Mouse (Mus musculus) E14TG2a.4 (cell line): ENCODE measurements around the gene Zgpat.

Experiments
- H3K27me3 ChIP-seq: 2 replicates; pipeline ENCODE4 v1.6.1; 2014; ENCODE audit warnings: low read length, control low read depth; ENCODE audit not compliant: insufficient read depth
- H3K36me3 ChIP-seq: 2 replicates; pipeline ENCODE4 v1.6.1; 2014; ENCODE audit warnings: low read length, control low read depth; ENCODE audit not compliant: insufficient read depth
- H3K4me1 ChIP-seq: replicated peaks from 2 replicates; pipeline ENCODE4 v1.6.1; 2014; ENCODE audit warnings: low read depth, low read length, control low read depth
- H3K4me3 ChIP-seq: replicated peaks from 2 replicates; pipeline ENCODE4 v1.5.1; 2014; ENCODE audit warnings: mild to moderate bottlenecking, low read length
- H3K9me3 ChIP-seq: 2 replicates; pipeline ENCODE4 v1.6.1; 2014; ENCODE audit warnings: low read length, control low read depth
- CTCF ChIP-seq: conservative IDR thresholded peaks from 2 replicates; pipeline ENCODE4 v1.5.1; 2014; ENCODE audit warnings: low read length
- NANOG ChIP-seq: IDR thresholded peaks from 2 replicates; pipeline ENCODE4 v1.6.1; 2014; ENCODE audit warnings: borderline replicate concordance, low read length, mixed read lengths
- POU5F1 ChIP-seq: IDR thresholded peaks from 2 replicates; pipeline ENCODE4 v1.6.1; 2014; ENCODE audit warnings: low read length, borderline replicate concordance

Zgpat gene

GRCm38 (mm10) chr2:181364860-181365596 lies at the start of gene Zgpat, which contains the start of gene Arfrp1:
Gene Zgpat, plus strand, starts transcription at chr2:181364928.
Gene Arfrp1, minus strand, starts transcription at chr2:181365404.
- Histone ChIP-seq H3K27me3 (no peaks in the 10 kb centered on the region), H3K4me3 (peak within 1 kb of the TSS; percentile 89), H3K4me1 (peaks cover 53% of the 10 kb centered on the region), H3K36me3 (peaks cover 63% of the 10 kb centered on the region), H3K9me3 (no peaks in the 10 kb centered on the region)
- TF ChIP-seq CTCF: no peak
- TF ChIP-seq POU5F1: no peak
- TF ChIP-seq NANOG: no peak

GRCm38 (mm10) chr2:181319248-181320102 lies 45.3 kb upstream of the Zgpat start, which contains the start of gene Rtel1:
Gene Rtel1, plus strand, starts transcription at chr2:181319739.
- H3K36me3 ChIP-seq: peaks cover 40% of the 10 kb centered on the region

DNA sequence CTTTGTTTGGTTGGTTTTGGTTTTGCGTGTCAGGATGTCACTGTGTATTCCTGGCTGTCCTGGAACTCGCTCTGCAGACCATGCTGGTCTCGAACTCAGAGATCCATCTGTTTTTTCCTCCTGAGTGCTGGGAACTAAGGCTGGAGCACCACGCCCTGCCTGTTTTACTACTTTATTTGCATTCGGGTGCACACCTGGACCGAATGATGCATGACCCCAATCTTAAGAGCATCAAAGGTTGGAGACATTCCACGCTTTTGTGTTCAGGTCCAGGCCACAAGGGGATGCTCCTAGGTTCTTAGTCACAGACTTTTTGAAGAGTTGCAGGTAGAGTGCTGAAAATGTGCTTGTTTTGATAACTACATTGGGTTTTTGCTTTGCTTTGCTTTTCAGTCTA lies 44.6 kb upstream of the Zgpat start:
- Histone ChIP-seq H3K9me3 (no peaks in the 10 kb centered on the region), H3K27me3 (peaks cover 5% of the 10 kb centered on the region), H3K4me3 (peak overlapping the region; percentile 88), H3K36me3 (peaks cover 46% of the 10 kb centered on the region), H3K4me1 (peaks cover 61% of the 10 kb centered on the region)
- TF ChIP-seq CTCF (no peak), NANOG (no peak)

More at GRCm38 (mm10) chr2:181319248-181320102, 45.3 kb upstream of the Zgpat start, which contains the start of gene Rtel1:
- Histone ChIP-seq H3K27me3 (peaks cover 9% of the 10 kb centered on the region), H3K9me3 (no peaks in the 10 kb centered on the region), H3K4me3 (peak within 1 kb of the TSS; percentile 88), H3K4me1 (peaks cover 61% of the 10 kb centered on the region)
- TF ChIP-seq POU5F1: no peak
- TF ChIP-seq NANOG: no peak
- no peak for TF ChIP-seq CTCF

- Histone ChIP-seq H3K9me3 (no peaks in the 10 kb centered on the region), H3K4me3 (peak overlapping the region; percentile 49), H3K4me1 (peaks cover 67% of the 10 kb centered on the region), H3K27me3 (no peaks in the 10 kb centered on the region), H3K36me3 (peaks cover 67% of the 10 kb centered on the region)
- TF ChIP-seq NANOG: peak; percentile 47; the same call in 1 of the 2 replicates
- TF ChIP-seq CTCF: no peak
Measured at GRCm38 (mm10) chr2:181322136-181322535, 42.6 kb upstream of the Zgpat start.

DNA sequence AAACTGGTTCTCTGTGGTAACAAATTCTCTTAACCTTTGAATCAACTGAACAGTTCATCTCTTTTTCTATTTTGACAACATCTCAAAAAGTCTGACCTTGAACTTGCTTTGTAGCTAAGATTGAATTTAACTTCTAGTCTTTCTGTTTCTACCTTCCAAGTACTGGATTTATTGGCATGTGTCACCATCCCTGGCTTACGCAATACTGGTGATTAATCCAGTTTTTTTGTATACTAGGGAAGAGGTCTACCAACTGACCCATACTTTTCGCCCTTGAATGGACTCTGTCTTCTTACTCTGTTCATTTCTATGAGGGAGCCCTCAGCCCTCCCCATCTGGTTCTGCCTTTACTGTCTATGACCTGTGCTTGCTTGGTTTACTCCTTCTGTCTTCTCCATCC lies 38.6 kb upstream of the Zgpat start:
- Histone ChIP-seq H3K36me3 (peaks cover 100% of the 10 kb centered on the region), H3K4me3 (no peak overlapping the region), H3K4me1 (peaks cover 81% of the 10 kb centered on the region), H3K27me3 (no peaks in the 10 kb centered on the region), H3K9me3 (no peaks in the 10 kb centered on the region)
- no peak for TF ChIP-seq CTCF
- no peak for TF ChIP-seq NANOG
- no peak for TF ChIP-seq POU5F1

GRCm38 (mm10) chr2:181332542-181332941 lies 32.2 kb upstream of the Zgpat start:
- TF ChIP-seq NANOG: peak; percentile 98
- peak; percentile 29; the same call in 1 of the 2 replicates for TF ChIP-seq POU5F1
- no peak for TF ChIP-seq CTCF
- H3K4me1 ChIP-seq: peaks cover 60% of the 10 kb centered on the region

DNA sequence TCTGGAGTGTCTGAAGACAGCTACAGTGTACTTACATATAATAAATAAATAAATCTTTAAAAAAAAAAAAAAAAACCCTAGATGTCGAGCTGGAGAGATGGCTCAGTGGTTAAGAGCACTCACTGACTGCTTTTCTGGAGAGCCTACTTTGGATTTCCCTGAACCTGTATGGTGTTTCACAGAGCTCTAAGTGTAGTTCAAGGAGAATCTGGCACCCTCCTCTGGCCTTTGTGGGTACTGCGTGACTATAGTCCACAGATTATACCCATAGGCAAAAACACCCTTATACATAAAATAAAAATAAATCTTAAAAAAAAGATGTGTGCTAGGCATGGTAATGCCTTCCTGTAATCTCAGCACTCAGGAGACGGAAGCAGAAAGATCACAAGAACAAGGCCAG lies 30.7 kb upstream of the Zgpat start:
- H3K4me1 ChIP-seq: peaks cover 53% of the 10 kb centered on the region
- TF ChIP-seq POU5F1 (no peak), CTCF (peak; percentile 81)
- H3K9me3 ChIP-seq: no peaks in the 10 kb centered on the region
- H3K4me3 ChIP-seq: no peak overlapping the region
- peaks cover 95% of the 10 kb centered on the region for H3K36me3 ChIP-seq
- H3K27me3 ChIP-seq: no peaks in the 10 kb centered on the region

More at GRCm38 (mm10) chr2:181332542-181332941, 32.2 kb upstream of the Zgpat start:
- no peak overlapping the region for H3K4me3 ChIP-seq
- peaks cover 95% of the 10 kb centered on the region for H3K36me3 ChIP-seq
- no peaks in the 10 kb centered on the region for H3K27me3 ChIP-seq
- H3K9me3 ChIP-seq: no peaks in the 10 kb centered on the region

- peaks cover 6% of the 10 kb centered on the region for H3K4me1 ChIP-seq
- H3K27me3 ChIP-seq: no peaks in the 10 kb centered on the region
- no peak for TF ChIP-seq NANOG
- TF ChIP-seq POU5F1: no peak
- no peak for TF ChIP-seq CTCF
- no peaks in the 10 kb centered on the region for H3K9me3 ChIP-seq
- H3K4me3 ChIP-seq: no peak overlapping the region
- peaks cover 95% of the 10 kb centered on the region for H3K36me3 ChIP-seq
Measured at GRCm38 (mm10) chr2:181340426-181340825, 24.3 kb upstream of the Zgpat start.
